In genomic region chr16:85148615-85149508, GRCm38 (mm10) we compare ENCODE assay signal across 8 mouse cellular contexts. TPM values are rescaled to one million over a fixed set of nuclear protein-coding genes. Genes with fewer than 3 reads are reported as not detected.
DNase-seq lines count a peak whose midpoint lies in the region; ATAC-seq and TF ChIP-seq lines count a peak whose summit lies in the region.

No protein-coding gene starts in this region.

- no peaks in the 10 kb centered on the region for H3K36me3 ChIP-seq in forebrain, embryonic 11.5 days (ENCODE audit: control insufficient read depth, insufficient read depth, low read length)
- H3K36me3 ChIP-seq in forebrain, embryonic 16.5 days (ENCODE audit: control insufficient read depth, insufficient read depth): no peaks in the 10 kb centered on the region
- H3K36me3 ChIP-seq in heart, adult 2 months (ENCODE audit: control insufficient read depth, insufficient read depth, low read length): peaks cover 32% of the 10 kb centered on the region
- no peaks in the 10 kb centered on the region for H3K36me3 ChIP-seq in neural tube, embryonic 15.5 days
- peaks cover 4% of the 10 kb centered on the region for H3K36me3 ChIP-seq in midbrain, embryonic 10.5 days

- peaks cover 8% of the 10 kb centered on the region; the same call in 1 of the 2 replicates for H3K4me1 ChIP-seq in forebrain, embryonic 11.5 days (replicated peaks; ENCODE audit: control insufficient read depth, insufficient read depth, low read length)
- peaks cover 10% of the 10 kb centered on the region; the same call in 1 of the 2 replicates for H3K4me1 ChIP-seq in forebrain, embryonic 16.5 days (replicated peaks; ENCODE audit: control insufficient read depth, insufficient read depth, low read length)
- H3K4me1 ChIP-seq in heart, adult 2 months (ENCODE audit: control insufficient read depth, insufficient read depth, low read length): peaks cover 30% of the 10 kb centered on the region
- peaks cover 26% of the 10 kb centered on the region for H3K4me1 ChIP-seq in neural tube, embryonic 15.5 days
- peaks cover 45% of the 10 kb centered on the region for H3K4me1 ChIP-seq in midbrain, embryonic 10.5 days

- intact Hi-C loops in heart, adult 2 months (cut with DNase I): loop anchor here (2.0 kb wide), 2 partner anchors 16 to 24 kb away; partner anchors contain the start of gene App

- no peak; the same call in 1 of the 2 replicates for TF ChIP-seq EP300 in heart, adult 2 months (IDR thresholded peaks at IDR 0.05; ENCODE audit: insufficient read depth, low read depth, low read length)

- no peak overlapping the region for H3K27ac ChIP-seq in forebrain, embryonic 11.5 days (ENCODE audit: low read depth, low read length)
- no peak overlapping the region for H3K27ac ChIP-seq in forebrain, embryonic 16.5 days (ENCODE audit: low read length)
- peak overlapping the region; percentile 66 for H3K27ac ChIP-seq in heart, adult 2 months
- peak overlapping the region; percentile 38; the same call in 1 of the 2 replicates for H3K27ac ChIP-seq in neural tube, embryonic 15.5 days (replicated peaks)
- H3K27ac ChIP-seq in midbrain, embryonic 10.5 days (replicated peaks): no peak overlapping the region

- CTCF ChIA-PET in Patski (lab: Charles Lee): interaction anchor here (1.2 to 1.9 kb wide), 4 partner anchors 9 to 23 kb away, joined by 4 to 8 read pairs (median 6); no protein-coding TSS in a partner anchor

- POLR2A ChIA-PET in Patski (lab: Charles Lee): no interaction called here

- H3K9me3 ChIP-seq in forebrain, embryonic 11.5 days (ENCODE audit: control insufficient read depth, low read length): no peaks in the 10 kb centered on the region
- H3K9me3 ChIP-seq in forebrain, embryonic 16.5 days (ENCODE audit: control insufficient read depth, low read length): no peaks in the 10 kb centered on the region
- H3K9me3 ChIP-seq in neural tube, embryonic 15.5 days (replicated peaks): no peaks in the 10 kb centered on the region
- no peaks in the 10 kb centered on the region for H3K9me3 ChIP-seq in midbrain, embryonic 10.5 days (replicated peaks)

- H3K4me3 ChIP-seq in forebrain, embryonic 11.5 days (ENCODE audit: low read depth, low read length): no peak overlapping the region
- H3K4me3 ChIP-seq in forebrain, embryonic 16.5 days (replicated peaks; ENCODE audit: low read length): no peak overlapping the region
- H3K4me3 ChIP-seq in heart, adult 2 months: no peak overlapping the region; the same call in 1 of the 2 replicates
- H3K4me3 ChIP-seq in neural tube, embryonic 15.5 days (replicated peaks): no peak overlapping the region
- H3K4me3 ChIP-seq in midbrain, embryonic 10.5 days: no peak overlapping the region

- 89% methylated on average over 9 of the region's 9 CpGs for WGBS in forebrain, embryonic 11.5 days
- WGBS in forebrain, embryonic 16.5 days: 77% methylated on average over 9 of the region's 9 CpGs
- 31% methylated on average over 9 of the region's 9 CpGs for WGBS in heart, adult 2 months
- 80% methylated on average over 9 of the region's 9 CpGs for WGBS in neural tube, embryonic 15.5 days
- WGBS in midbrain, embryonic 10.5 days: 84% methylated on average over 9 of the region's 9 CpGs

- in situ Hi-C loops in Patski (cut with MboI; ENCODE audit: low pct_unique_long_range_greater_than_20kb): no loop called here

- DNase-seq in forebrain, embryonic 11.5 days (ENCODE audit: low spot score): peak; percentile 36
- DNase-seq in Patski (ENCODE audit: low read depth, low spot score): peak; percentile 92
- DNase-seq in heart, adult 2 months: peak; percentile 67 to 84
- peak; percentile 73 for DNase-seq in kidney, postnatal 10 days
- DNase-seq in midbrain, embryonic 10.5 days (ENCODE audit: low spot score): no peak

- H3K27me3 ChIP-seq in forebrain, embryonic 11.5 days (ENCODE audit: control insufficient read depth, insufficient read depth, low read length): no peaks in the 10 kb centered on the region
- no peaks in the 10 kb centered on the region for H3K27me3 ChIP-seq in forebrain, embryonic 16.5 days (replicated peaks; ENCODE audit: control insufficient read depth, insufficient read depth, low read length)
- H3K27me3 ChIP-seq in Patski: no peaks in the 10 kb centered on the region
- H3K27me3 ChIP-seq in heart, adult 2 months (ENCODE audit: control insufficient read depth, insufficient read depth, low read length): no peaks in the 10 kb centered on the region
- H3K27me3 ChIP-seq in neural tube, embryonic 15.5 days (replicated peaks): no peaks in the 10 kb centered on the region
- no peaks in the 10 kb centered on the region for H3K27me3 ChIP-seq in midbrain, embryonic 10.5 days (ENCODE audit: low read depth, poor library complexity, severe bottlenecking)

- ATAC-seq in forebrain, embryonic 11.5 days (replicated peaks; ENCODE audit: low FRiP score): no peak
- no peak for ATAC-seq in forebrain, embryonic 16.5 days
- peak; percentile 97 for ATAC-seq in Patski
- ATAC-seq in neural tube, embryonic 15.5 days (ENCODE audit: low FRiP score): no peak
- no peak for ATAC-seq in activated CD4-positive, CD25-positive, alpha-beta regulatory T cell, adult 4 months

- no peak for TF ChIP-seq CTCF in Patski (IDR thresholded peaks at IDR 0.05)
- TF ChIP-seq CTCF in heart, adult 2 months (IDR thresholded peaks at IDR 0.05): no peak

- no peak overlapping the region for H3K9ac ChIP-seq in forebrain, embryonic 11.5 days (ENCODE audit: low read length)
- no peak overlapping the region for H3K9ac ChIP-seq in forebrain, embryonic 16.5 days (replicated peaks; ENCODE audit: low read depth, low read length)
- no peak overlapping the region for H3K9ac ChIP-seq in heart, adult 2 months (ENCODE audit: low read depth, low read length)
- H3K9ac ChIP-seq in neural tube, embryonic 15.5 days (replicated peaks): no peak overlapping the region

- no peak overlapping the region for H3K4me2 ChIP-seq in forebrain, embryonic 11.5 days (ENCODE audit: low read depth, low read length, severe bottlenecking)
- H3K4me2 ChIP-seq in forebrain, embryonic 16.5 days (ENCODE audit: low read length): no peak overlapping the region
- H3K4me2 ChIP-seq in neural tube, embryonic 15.5 days: no peak overlapping the region

- TF ChIP-seq POLR2A in heart, adult 2 months (IDR thresholded peaks at IDR 0.05; ENCODE audit: insufficient read depth, low read depth, low read length): no peak

- H3K79me2 ChIP-seq in heart, adult 2 months (replicated peaks; ENCODE audit: control insufficient read depth, insufficient read depth, low read length): peaks cover 7% of the 10 kb centered on the region

RNA-seq across cellular contexts. Expression of gene App, which starts 24.7 kb away (rescaled TPM):
- 133 and 134 TPM in 2 replicates for polyA plus RNA-seq in forebrain, embryonic 11.5 days (2014; fragmentation: Nextera tagmentation; extraction: Ambion mirVana)
- 287 and 288 TPM in 2 replicates for polyA plus RNA-seq in forebrain, embryonic 16.5 days (2015; fragmentation: Nextera tagmentation; extraction: Ambion mirVana)
- polyA plus RNA-seq in Patski (2021): 1,235 TPM
- 100 to 1,000 TPM; 141 to 142 TPM for total RNA-seq in heart, adult 2 months (2021)
- polyA plus RNA-seq in heart, adult 2 months (2012; rRNA removed): 90.6 and 116 TPM in 2 replicates
- 454 and 487 TPM in 2 replicates for polyA plus RNA-seq in neural tube, embryonic 15.5 days (2015; fragmentation: Nextera tagmentation; extraction: Ambion mirVana)
- polyA plus RNA-seq in midbrain, embryonic 10.5 days (2016; fragmentation: Nextera tagmentation; extraction: Ambion mirVana): 107 and 133 TPM in 2 replicates
- polyA plus RNA-seq in activated CD4-positive, CD25-positive, alpha-beta regulatory T cell, adult 4 months (2017; shearing (Covaris generic)): under 1 TPM; 0.07 to 0.22 TPM

Comparison
In these comparisons a context has a peak if more than half of its experiments do, and no peak if none do; other contexts are left out.
1. H3K27ac ChIP-seq: peak in heart, adult 2 months (single experiment) and neural tube, embryonic 15.5 days (single experiment); none in forebrain, embryonic 11.5 days (single experiment), forebrain, embryonic 16.5 days (single experiment) and midbrain, embryonic 10.5 days (single experiment).
2. RNA of gene App, which starts 24.7 kb away (polyA plus RNA-seq): 1,235 TPM in Patski (single experiment), 454 to 487 TPM in neural tube, embryonic 15.5 days, 287 to 288 TPM in forebrain, embryonic 16.5 days, 133 to 134 TPM in forebrain, embryonic 11.5 days, 107 to 133 TPM in midbrain, embryonic 10.5 days and 90.6 to 116 TPM in heart, adult 2 months; 0.07 to 0.22 TPM in activated CD4-positive, CD25-positive, alpha-beta regulatory T cell, adult 4 months; every median in the first group is over 10 times any median in the second.